Mouse (Mus musculus) thymus, adult 18-20 months (tissue): ENCODE measurements around the gene Svip.

Experiments used
- DNase-seq, 2 experiments: peaks; one replicate each; pipeline ENCODE4 v3.0.0; 2022; ENCODE audit warnings: mixed read lengths in 2 of 2

Gene Svip

DNA sequence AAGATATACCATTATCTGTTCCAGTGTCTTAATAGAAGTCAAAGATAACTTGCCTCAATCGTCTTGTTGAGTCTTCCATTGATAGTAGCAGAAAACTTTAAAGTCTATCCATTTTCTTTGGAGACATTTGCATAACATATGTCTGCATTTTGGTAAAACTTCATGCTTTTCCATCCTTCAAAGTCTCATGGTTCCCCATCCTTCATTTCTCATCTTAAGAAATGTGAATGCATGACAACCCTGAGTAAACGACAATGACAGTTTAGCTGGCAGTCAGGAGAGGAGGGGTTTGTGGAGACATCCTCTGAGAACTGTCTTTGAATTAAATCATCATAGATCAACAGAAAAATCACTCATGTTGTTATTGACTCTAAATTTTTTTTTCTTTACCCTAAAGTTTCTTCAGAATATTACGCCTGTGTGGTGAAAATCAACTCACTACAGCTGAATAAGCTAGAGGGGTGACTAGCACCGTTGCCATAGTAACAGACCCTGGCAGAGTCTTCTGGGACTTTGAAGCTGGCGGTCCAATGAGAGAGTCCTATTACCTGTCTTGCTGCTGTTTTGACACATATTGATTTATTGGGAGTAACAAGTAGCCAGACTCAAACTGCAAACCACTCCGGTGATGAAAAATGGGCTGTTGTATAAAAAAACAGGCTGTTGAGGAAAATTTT, 45.0 kb downstream of the Svip start:
- DNase-seq: no peak

DNA sequence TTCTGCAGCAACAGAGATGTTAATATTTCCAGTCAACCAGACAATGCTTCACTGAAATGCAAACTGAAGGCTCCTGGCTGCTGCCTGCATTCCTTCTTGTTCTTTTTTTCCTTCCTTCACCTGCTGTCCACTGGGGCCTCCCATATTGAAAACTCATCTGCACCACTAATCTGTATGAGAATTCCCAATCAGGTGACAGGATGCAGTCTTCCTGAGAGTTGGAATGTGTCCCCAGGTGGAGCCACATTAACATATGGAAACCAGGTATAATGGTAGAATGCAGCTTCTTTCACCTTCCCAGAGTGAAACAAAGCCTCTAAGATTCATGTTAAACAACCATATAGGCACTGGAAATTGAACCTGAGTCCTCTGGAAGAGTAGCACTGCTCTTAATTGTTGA, 48.1 kb downstream of the Svip start:
- no peak for DNase-seq

DNA sequence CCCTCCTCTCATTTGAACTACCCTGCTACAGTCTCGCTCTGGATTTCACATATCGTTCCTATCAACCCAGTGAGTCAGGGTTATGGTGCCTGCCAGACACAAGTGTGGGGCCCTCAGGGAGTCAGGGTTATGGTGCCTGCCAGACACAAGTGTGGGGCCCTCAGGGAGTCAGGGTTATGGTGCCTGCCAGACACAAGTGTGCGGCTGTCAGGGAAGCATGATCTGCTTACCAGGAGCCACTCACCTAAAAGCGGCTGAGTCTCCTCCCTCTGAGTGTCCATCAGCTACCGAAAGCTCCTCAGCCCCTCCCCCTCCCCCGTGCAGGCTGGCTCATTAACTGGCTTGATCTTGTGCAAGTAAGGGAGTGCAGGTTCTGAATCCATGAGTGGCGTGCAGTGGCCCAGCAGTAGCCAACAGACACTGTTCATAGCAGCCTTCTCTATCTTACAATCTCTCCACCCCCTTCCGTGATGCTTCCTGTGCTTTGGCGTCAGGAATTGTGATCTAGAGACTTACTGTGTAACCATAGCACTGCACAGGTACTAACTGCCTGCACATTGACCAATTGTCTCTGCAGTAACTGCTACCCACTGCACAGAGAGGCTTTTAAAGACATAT, 50.3 kb downstream of the Svip start:
- no peak for DNase-seq
